In genomic region chr10:29313064-29313638, GRCm38 (mm10) we compare ENCODE assay signal across 8 mouse cellular contexts. TPM values are rescaled to one million over a fixed set of nuclear protein-coding genes. Genes with fewer than 3 reads are reported as not detected.
A peak's percentile ranks its signal among the peaks of the same experiment; 100 is the strongest.
DNase-seq lines count a peak whose midpoint lies in the region; ATAC-seq lines count a peak whose summit lies in the region.

Gene Echdc1 (plus strand): TSS chr10:29313166.

- under 1% methylated on average over 47 of the region's 49 CpGs for WGBS in hindbrain, embryonic 15.5 days

- peaks cover 19% of the 10 kb centered on the region for H3K4me1 ChIP-seq in hindbrain, embryonic 15.5 days (replicated peaks)

- peak; percentile 100 for ATAC-seq in hindbrain, embryonic 15.5 days (ENCODE audit: low FRiP score, low read depth)

- H3K36me3 ChIP-seq in hindbrain, embryonic 15.5 days = no peaks in the 10 kb centered on the region

- peak within 1 kb of the TSS; percentile 75 for H3K4me2 ChIP-seq in hindbrain, embryonic 15.5 days

- peak within 1 kb of the TSS; percentile 94 for H3K27ac ChIP-seq in hindbrain, embryonic 15.5 days (replicated peaks)

- peak within 1 kb of the TSS; percentile 83 for H3K4me3 ChIP-seq in hindbrain, embryonic 15.5 days

- peak within 1 kb of the TSS; percentile 62 for H3K9ac ChIP-seq in hindbrain, embryonic 15.5 days

- peak; percentile 94 for DNase-seq in R1 (ENCODE audit: low read depth, low spot score)
- DNase-seq in cerebellum, postnatal 25 days = peak; percentile 90 to 94
- DNase-seq in frontal cortex, postnatal 36 days (ENCODE audit: low spot score in 2 of 2) = peak; percentile 82 to 88
- peak; percentile 83 for DNase-seq in left cerebral cortex, adult 11 months (ENCODE audit: low spot score)
- DNase-seq in lung, postnatal 4 days = peak; percentile 87 to 91
- peak; percentile 83 for DNase-seq in retina, postnatal 7 days (ENCODE audit: low read depth, low spot score)
- peak; percentile 75 for DNase-seq in urinary bladder, adult 2 months (ENCODE audit: low spot score)

- no peaks in the 10 kb centered on the region for H3K27me3 ChIP-seq in hindbrain, embryonic 15.5 days

- no peaks in the 10 kb centered on the region for H3K9me3 ChIP-seq in hindbrain, embryonic 15.5 days

RNA-seq across cellular contexts. Expression of gene Echdc1, which starts in this region (rescaled TPM):
- polyA plus RNA-seq in hindbrain, embryonic 15.5 days (2015; fragmentation: Nextera tagmentation; extraction: Ambion mirVana) = 31.0 TPM in 2 replicates
- 26.4 and 32.7 TPM in 2 replicates for polyA plus RNA-seq in urinary bladder, adult 2 months (2012; rRNA removed)

Comparison
In these comparisons a context has a peak if more than half of its experiments do, and no peak if none do; other contexts are left out.
1. Peak in every context shown above with its lines: DNase-seq, ATAC-seq, H3K4me3 ChIP-seq and H3K27ac ChIP-seq.